Mouse (Mus musculus): ENCODE results near the gene Gm21976. TPM values are rescaled to one million over a fixed set of nuclear protein-coding genes. Genes with fewer than 3 reads are reported as not detected.

Gene Gm21976
- total RNA-seq, 2 experiments from 2014 or later: not detected

- no peak for DNase-seq (ENCODE audit: low spot score in 2 of 2)
These were observed 74.0 kb downstream of the Gm21976 start for GRCm38 (mm10) chr13:98353709-98354089.

- no peak for DNase-seq (ENCODE audit: low spot score in 2 of 2)
These were observed 74.6 kb downstream of the Gm21976 start, which contains the start of gene Foxd1 for GRCm38 (mm10) chr13:98354090-98354801. Gene Foxd1, plus strand, starts transcription at chr13:98354242.

DNA sequence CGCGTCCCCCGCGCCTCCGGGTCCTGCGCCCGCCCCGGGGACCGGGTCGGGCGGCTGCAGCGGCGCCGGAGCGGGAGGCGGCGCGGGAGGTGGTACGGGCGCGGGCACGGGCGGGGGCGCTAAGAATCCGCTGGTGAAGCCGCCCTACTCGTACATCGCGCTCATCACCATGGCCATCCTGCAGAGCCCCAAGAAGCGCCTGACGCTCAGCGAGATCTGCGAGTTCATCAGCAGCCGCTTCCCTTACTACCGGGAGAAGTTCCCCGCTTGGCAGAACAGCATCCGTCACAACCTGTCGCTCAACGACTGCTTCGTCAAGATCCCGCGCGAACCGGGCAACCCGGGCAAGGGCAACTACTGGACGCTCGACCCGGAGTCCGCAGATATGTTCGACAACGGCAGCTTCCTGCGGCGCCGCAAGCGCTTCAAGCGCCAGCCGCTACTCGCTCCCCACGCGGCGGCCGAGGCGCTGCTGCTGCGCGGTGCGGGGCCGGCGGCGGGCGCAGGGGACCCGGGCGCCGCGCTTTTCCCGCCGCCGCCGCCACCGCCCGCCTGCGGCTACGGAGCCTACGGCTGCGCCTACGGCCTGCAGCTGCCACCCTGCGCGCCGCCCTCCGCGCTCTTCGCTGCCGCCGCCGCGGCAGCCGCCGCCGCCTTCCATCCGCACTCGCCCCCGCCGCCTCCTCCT is 75.3 kb downstream of the Gm21976 start:
- no peak for DNase-seq (ENCODE audit: low spot score in 2 of 2)

GRCm38 (mm10) chr13:98355559-98356111 is 75.9 kb downstream of the Gm21976 start:
- DNase-seq (ENCODE audit: low spot score in 2 of 2): no peak

DNA sequence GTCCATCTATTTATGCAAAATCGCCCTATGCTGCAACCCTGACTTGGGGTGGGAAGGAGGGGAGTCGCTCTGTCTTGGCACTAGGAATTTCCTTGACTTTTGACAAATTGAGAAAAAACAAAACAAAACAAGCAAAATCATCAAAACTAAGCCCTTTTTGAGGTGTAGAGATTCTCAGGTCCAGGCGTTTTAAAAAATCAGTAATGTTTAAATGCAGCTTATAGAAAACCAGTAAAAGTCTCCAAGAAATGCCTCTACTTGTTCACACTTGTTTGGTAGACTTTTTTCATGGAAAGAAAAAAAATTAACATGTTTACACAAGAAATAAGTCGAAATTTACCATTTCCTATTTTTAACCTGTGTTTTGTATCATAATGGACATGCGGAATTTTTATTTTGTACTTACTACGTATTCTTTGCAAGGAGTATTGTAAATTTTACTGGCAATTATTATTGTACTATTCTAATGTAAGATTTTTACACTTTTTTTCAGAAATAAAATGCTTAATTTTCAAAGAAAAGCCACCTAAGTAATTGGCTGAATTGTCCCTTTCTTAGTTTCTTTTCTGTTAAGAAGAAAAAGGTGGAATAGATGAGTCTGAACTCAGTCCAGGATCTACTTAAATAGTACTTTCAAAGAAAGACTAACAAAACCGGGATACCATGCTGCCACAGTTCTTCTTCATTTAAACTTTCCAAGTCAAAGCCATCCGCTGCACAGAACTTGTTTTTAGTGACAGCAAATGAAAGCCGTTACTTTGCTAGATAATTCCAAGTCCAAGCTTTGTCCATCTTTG is 76.7 kb downstream of the Gm21976 start:
- DNase-seq (ENCODE audit: low spot score in 2 of 2): no peak

Other genes with a start within 250 kb of the Gm21976 start
- 10 to 100 TPM; 90.3 to 96.4 TPM for gene Arhgef28, start 73.4 kb upstream of the Gm21976 start, total RNA-seq (2021)
- 10 to 100 TPM; 17.8 to 19.2 TPM for gene Utp15, start 16.8 kb upstream of the Gm21976 start, total RNA-seq (2021)
- gene Ankra2, start 16.8 kb upstream of the Gm21976 start, total RNA-seq (2021): 10 to 100 TPM; 48.6 to 49.0 TPM
- gene Btf3, start 37.1 kb downstream of the Gm21976 start, total RNA-seq (2021): 100 to 1,000 TPM; 209 to 232 TPM
- 1 to 10 TPM; 1.1 to 1.4 TPM for gene Foxd1, start 74.4 kb downstream of the Gm21976 start, total RNA-seq (2021)
- gene Gm10320, start 212.1 kb downstream of the Gm21976 start, total RNA-seq (2021): not detected

All from layer of hippocampus, postnatal 14 days (tissue).